Mouse (Mus musculus): Measurements from ENCODE around the gene Sema4b.

DNA sequence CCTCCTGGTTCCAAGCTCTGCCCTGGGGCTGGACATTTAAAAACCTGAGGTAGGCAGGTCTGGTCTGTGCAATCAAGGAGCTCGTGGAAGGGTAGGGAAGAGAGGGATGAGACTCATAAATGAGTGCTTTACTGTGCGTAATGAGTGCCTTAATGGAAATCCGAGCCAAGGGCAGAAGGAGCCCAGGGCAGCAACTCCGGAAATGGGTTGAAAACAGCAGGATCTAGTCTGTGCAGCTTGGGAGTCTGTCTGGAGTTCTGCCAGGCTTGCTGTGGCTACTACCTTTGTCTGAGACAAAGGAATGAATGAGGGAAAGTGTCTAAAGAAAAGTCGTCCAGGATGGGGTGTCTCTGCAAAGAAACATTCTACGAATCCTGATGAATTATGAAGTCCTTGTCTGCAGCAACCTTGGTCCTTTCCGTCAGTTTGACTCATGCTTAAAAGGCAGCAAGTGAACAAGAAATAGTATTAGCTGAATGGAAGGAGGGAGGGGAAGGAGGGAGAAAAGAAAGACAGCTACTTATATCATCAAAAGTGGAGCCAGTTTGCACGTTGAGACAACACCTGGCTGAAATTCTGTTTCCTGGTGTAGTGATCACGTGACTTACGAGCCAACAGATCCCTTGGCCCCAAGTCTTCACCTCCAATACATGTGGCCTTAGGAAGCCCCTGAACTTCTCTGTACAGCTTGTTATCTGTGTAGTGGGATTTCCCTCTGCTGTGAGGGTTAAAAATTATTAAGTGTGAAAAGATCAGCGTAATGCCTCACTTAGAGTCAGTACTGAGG lies 2.7 kb downstream of the Sema4b start:
- TF ChIP-seq CTCF (IDR thresholded peaks at IDR 0.05; ENCODE audit: low read depth, low read length) (no peak), TAL1 (conservative IDR thresholded peaks at IDR 0.05; ENCODE audit: low read depth, low read length) (no peak)

Measured in G1E (cell line).